Mouse (Mus musculus) intestine, embryonic 16.5 days (tissue): ENCODE results near the gene Inpp5d. TPM values are rescaled to one million over a fixed set of nuclear protein-coding genes. Genes with fewer than 3 reads are reported as not detected.

Experiments
- ATAC-seq: fragments of 200-750 bp; cut with Nextera tagmentation; 2 replicates; pipeline ENCODE4 v1.8.0; 2017; ENCODE audit warnings: moderate TSS enrichment, moderate library complexity
- H3K27ac ChIP-seq: fragments of 300-500 bp; sonication (generic); 2 replicates; pipeline ENCODE4 v1.5.1; 2014; ENCODE audit warnings: mild to moderate bottlenecking, low read length
- H3K27me3 ChIP-seq: fragments of 300-500 bp; sonication (generic); replicated peaks from 2 replicates; pipeline ENCODE4 v1.6.1; 2014; ENCODE audit warnings: low read length, control low read depth, mixed read lengths; ENCODE audit not compliant: control insufficient read depth, insufficient read depth
- H3K36me3 ChIP-seq: fragments of 300-500 bp; sonication (generic); 2 replicates; pipeline ENCODE4 v1.6.1; 2014; ENCODE audit warnings: low read length, control low read depth; ENCODE audit not compliant: control insufficient read depth, insufficient read depth
- H3K4me1 ChIP-seq: fragments of 300-500 bp; sonication (generic); 2 replicates; pipeline ENCODE4 v1.6.1; 2014; ENCODE audit warnings: low read length, control low read depth, mixed read lengths; ENCODE audit not compliant: control insufficient read depth, insufficient read depth
- H3K4me2 ChIP-seq: fragments of 300-500 bp; sonication (generic); 2 replicates; pipeline ENCODE4 v1.6.1; 2014; ENCODE audit warnings: low read depth, low read length, control low read depth
- H3K4me3 ChIP-seq: fragments of 300-500 bp; sonication (generic); 2 replicates; pipeline ENCODE4 v1.5.1; 2014; ENCODE audit warnings: mild to moderate bottlenecking, low read length
- H3K9ac ChIP-seq: fragments of 300-500 bp; sonication (generic); 2 replicates; pipeline ENCODE4 v1.6.1; 2014; ENCODE audit warnings: low read depth, low read length
- H3K9me3 ChIP-seq: fragments of 300-500 bp; sonication (generic); 2 replicates; pipeline ENCODE4 v1.6.1; 2016; ENCODE audit warnings: low read length, control low read depth; ENCODE audit not compliant: control insufficient read depth
- WGBS: fragments of 180-500 bp; shearing (Covaris S2); extraction: QIAGEN DNeasy Blood & Tissue Kit; methylation state at CpG from one replicate; pipeline ENCODE4 v1.1.7; 2014; 5-methylcytosine and 5-hydroxymethylcytosine counted together
- polyA plus RNA-seq: library from polyadenylated mRNA; unstranded; fragments of >200 nt; fragmentation: Nextera tagmentation; extraction: Ambion mirVana; gene quantifications from 2 replicates; pipeline ENCODE4 v1.2.1, GENCODE M21; 2015

Gene Inpp5d
- polyA plus RNA-seq, 1 experiment from 2014 or later: 3.4 TPM

- 84% methylated on average over 12 of the region's 12 CpGs for WGBS
- Histone ChIP-seq H3K4me2 (no peak overlapping the region), H3K9ac (no peak overlapping the region), H3K9me3 (no peaks in the 10 kb centered on the region), H3K27me3 (no peaks in the 10 kb centered on the region), H3K4me3 (no peak overlapping the region), H3K36me3 (no peaks in the 10 kb centered on the region), H3K27ac (no peak overlapping the region), H3K4me1 (no peaks in the 10 kb centered on the region)
- ATAC-seq: no peak
These were observed 16.6 kb downstream of the Inpp5d start for GRCm38 (mm10) chr1:87636716-87637117.

- WGBS: 79% methylated on average over 4 of the region's 4 CpGs
- Histone ChIP-seq H3K9ac (no peak overlapping the region), H3K9me3 (no peaks in the 10 kb centered on the region), H3K4me2 (no peak overlapping the region), H3K27me3 (no peaks in the 10 kb centered on the region), H3K4me1 (no peaks in the 10 kb centered on the region), H3K4me3 (no peak overlapping the region), H3K27ac (no peak overlapping the region), H3K36me3 (no peaks in the 10 kb centered on the region)
- peak; percentile 97 for ATAC-seq
These were observed 17.2 kb downstream of the Inpp5d start for GRCm38 (mm10) chr1:87637121-87637877.

GRCm38 (mm10) chr1:87637878-87638600, 17.9 kb downstream of the Inpp5d start:
- Histone ChIP-seq H3K4me2 (no peak overlapping the region), H3K27ac (no peak overlapping the region), H3K4me3 (no peak overlapping the region), H3K27me3 (no peaks in the 10 kb centered on the region), H3K36me3 (no peaks in the 10 kb centered on the region), H3K4me1 (no peaks in the 10 kb centered on the region), H3K9ac (no peak overlapping the region), H3K9me3 (no peaks in the 10 kb centered on the region)
- 75% methylated on average over 4 of the region's 4 CpGs for WGBS
- ATAC-seq: peak; percentile 68

GRCm38 (mm10) chr1:87639724-87640123, 19.6 kb downstream of the Inpp5d start:
- H3K27me3 ChIP-seq: no peaks in the 10 kb centered on the region
- no peak overlapping the region for H3K9ac ChIP-seq
- H3K36me3 ChIP-seq: no peaks in the 10 kb centered on the region
- ATAC-seq: no peak
- peak overlapping the region; percentile 55 for H3K27ac ChIP-seq
- no peak overlapping the region for H3K4me3 ChIP-seq
- H3K4me2 ChIP-seq: no peak overlapping the region
- H3K9me3 ChIP-seq: no peaks in the 10 kb centered on the region
- no peaks in the 10 kb centered on the region for H3K4me1 ChIP-seq
- 80% methylated on average over 8 of the region's 8 CpGs for WGBS

- H3K4me2 ChIP-seq: no peak overlapping the region
- H3K27me3 ChIP-seq: no peaks in the 10 kb centered on the region
- H3K36me3 ChIP-seq: no peaks in the 10 kb centered on the region
- no peaks in the 10 kb centered on the region for H3K4me1 ChIP-seq
- peak overlapping the region; percentile 55 for H3K27ac ChIP-seq
- WGBS: 54% methylated on average over 17 of the region's 17 CpGs
- no peak overlapping the region for H3K9ac ChIP-seq
- H3K9me3 ChIP-seq: no peaks in the 10 kb centered on the region
- no peak for ATAC-seq
- H3K4me3 ChIP-seq: no peak overlapping the region
These were observed 20.1 kb downstream of the Inpp5d start for GRCm38 (mm10) chr1:87640165-87640661.

GRCm38 (mm10) chr1:87643016-87643415, 22.9 kb downstream of the Inpp5d start:
- no peak overlapping the region for H3K27ac ChIP-seq
- H3K9ac ChIP-seq: no peak overlapping the region
- no peaks in the 10 kb centered on the region for H3K27me3 ChIP-seq
- ATAC-seq: no peak
- H3K4me1 ChIP-seq: no peaks in the 10 kb centered on the region
- H3K4me3 ChIP-seq: no peak overlapping the region
- no peak overlapping the region for H3K4me2 ChIP-seq
- no peaks in the 10 kb centered on the region for H3K9me3 ChIP-seq
- no peaks in the 10 kb centered on the region for H3K36me3 ChIP-seq
- 83% methylated on average over 7 of the region's 7 CpGs for WGBS

- Histone ChIP-seq H3K4me1 (peaks cover 9% of the 10 kb centered on the region; the same call in 1 of the 2 replicates), H3K27me3 (no peaks in the 10 kb centered on the region), H3K9ac (no peak overlapping the region), H3K9me3 (no peaks in the 10 kb centered on the region), H3K4me3 (no peak overlapping the region), H3K4me2 (no peak overlapping the region), H3K36me3 (no peaks in the 10 kb centered on the region), H3K27ac (no peak overlapping the region)
- 71% methylated on average over 7 of the region's 7 CpGs for WGBS
- ATAC-seq: no peak
These were observed 24.9 kb downstream of the Inpp5d start for GRCm38 (mm10) chr1:87645041-87645440.

- peaks cover 9% of the 10 kb centered on the region; the same call in 1 of the 2 replicates for H3K4me1 ChIP-seq
- H3K36me3 ChIP-seq: no peaks in the 10 kb centered on the region
- H3K9ac ChIP-seq: no peak overlapping the region
- H3K4me3 ChIP-seq: no peak overlapping the region
- H3K27me3 ChIP-seq: no peaks in the 10 kb centered on the region
- H3K4me2 ChIP-seq: no peak overlapping the region
- no peak for ATAC-seq
- no peaks in the 10 kb centered on the region for H3K9me3 ChIP-seq
- 77% methylated on average over 6 of the region's 6 CpGs for WGBS
- H3K27ac ChIP-seq: no peak overlapping the region
These were observed 25.6 kb downstream of the Inpp5d start for GRCm38 (mm10) chr1:87645748-87646147.

- no peak overlapping the region for H3K4me3 ChIP-seq
- H3K9ac ChIP-seq: no peak overlapping the region
- WGBS: 79% methylated on average over 1 of the region's 1 CpGs
- no peak overlapping the region for H3K4me2 ChIP-seq
- H3K27me3 ChIP-seq: no peaks in the 10 kb centered on the region
- no peak overlapping the region for H3K27ac ChIP-seq
- peaks cover 9% of the 10 kb centered on the region; the same call in 1 of the 2 replicates for H3K4me1 ChIP-seq
- no peaks in the 10 kb centered on the region for H3K36me3 ChIP-seq
- H3K9me3 ChIP-seq: no peaks in the 10 kb centered on the region
- no peak for ATAC-seq
These were observed 27.7 kb downstream of the Inpp5d start for GRCm38 (mm10) chr1:87647820-87648219.
